Comparison of ENCODE assay signal across 7 mouse cellular contexts in the genomic region with DNA sequence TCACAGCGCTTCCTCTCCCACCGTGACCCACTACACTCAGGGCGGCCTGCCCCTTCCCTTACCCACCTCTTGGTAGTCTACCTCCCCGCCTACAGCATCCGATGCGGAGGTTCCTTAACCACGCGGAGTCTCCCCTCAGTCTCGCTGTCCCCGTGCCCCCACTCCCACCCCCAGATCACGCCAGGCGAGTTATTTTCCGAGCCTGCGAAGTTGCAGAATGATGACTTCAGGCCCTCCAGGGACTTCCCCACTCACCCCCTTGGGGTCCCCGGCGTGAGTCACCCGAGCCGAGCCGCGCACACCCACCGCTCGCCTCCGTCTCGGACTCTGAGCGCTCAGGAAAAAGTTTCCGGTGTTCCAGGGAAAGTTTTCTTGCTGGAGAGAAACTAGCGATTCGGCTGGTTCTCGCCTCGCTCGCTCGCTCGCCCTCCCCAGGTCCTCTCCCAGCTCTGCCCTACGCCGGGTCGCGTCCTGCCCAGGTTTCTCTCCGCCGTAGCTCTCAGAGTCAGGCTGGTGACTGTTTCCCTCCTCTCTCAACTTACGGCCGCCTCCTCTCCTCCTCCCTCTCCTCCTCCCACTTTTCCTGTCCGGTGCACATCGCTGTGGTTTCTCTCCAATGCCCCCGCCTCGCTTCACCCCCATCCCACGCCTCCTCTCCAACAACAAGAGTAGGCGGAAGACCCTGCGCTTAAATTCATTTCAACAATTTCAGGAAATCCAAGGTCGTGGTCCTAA.
A peak's percentile ranks its signal among the peaks of the same experiment; 100 is the strongest.
DNase-seq lines count a peak whose midpoint lies in the region; ATAC-seq and TF ChIP-seq lines count a peak whose summit lies in the region.

No protein-coding gene starts in this region.

- no peak overlapping the region for H3K27ac ChIP-seq in ES-E14 (ENCODE audit: insufficient read depth, low read depth, low read length, poor library complexity, severe bottlenecking)
- H3K27ac ChIP-seq in forebrain, postnatal 0 days (ENCODE audit: low read depth, low read length): 0 out of 2 replicates have a peak overlapping the region, but pooled peaks have one; percentile 5
- H3K27ac ChIP-seq in liver, embryonic 14.5 days: no peak overlapping the region

- no peaks in the 10 kb centered on the region for H3K4me1 ChIP-seq in ES-E14 (ENCODE audit: control insufficient read depth in 2 of 2, insufficient read depth in 2 of 2, low read length in 2 of 2, poor library complexity in 1 of 2)
- H3K4me1 ChIP-seq in forebrain, postnatal 0 days (ENCODE audit: insufficient read depth): 0 out of 2 replicates have a peak, but pooled peaks cover 5% of the 10 kb centered on the region
- 0 out of 4 replicates have a peak, but pooled peaks cover 0 to 3% of the 10 kb centered on the region in 2 experiments for H3K4me1 ChIP-seq in liver, embryonic 14.5 days (replicated peaks; ENCODE audit: control insufficient read depth in 2 of 2, insufficient read depth in 2 of 2, low read length in 1 of 2)

- peak; percentile 42 for DNase-seq in ES-E14 (ENCODE audit: low read depth, low spot score)
- DNase-seq in adrenal gland, postnatal 10 days: peak; percentile 51
- DNase-seq in forebrain, postnatal 0 days: no peak
- DNase-seq in induced T-regulatory cell, adult 2 months (ENCODE audit: low read depth): peak; percentile 54
- no peak for DNase-seq in liver, embryonic 14.5 days (ENCODE audit: low read depth in 3 of 3, low spot score in 3 of 3)
- peak; percentile 63 to 69 for DNase-seq in natural killer cell, adult 2 months (ENCODE audit: low spot score in 2 of 2)
- DNase-seq in thymus, postnatal 25 days: peak; percentile 23

- peaks cover 15% of the 10 kb centered on the region for H3K27me3 ChIP-seq in forebrain, postnatal 0 days (ENCODE audit: insufficient read depth, low read length)
- H3K27me3 ChIP-seq in liver, embryonic 14.5 days (ENCODE audit: control insufficient read depth, insufficient read depth, low read length): peaks cover 22% of the 10 kb centered on the region

- H3K4me2 ChIP-seq in forebrain, postnatal 0 days (ENCODE audit: low read depth): peak overlapping the region; percentile 88
- H3K4me2 ChIP-seq in liver, embryonic 14.5 days (ENCODE audit: low read depth): peak overlapping the region; percentile 59

- no peak for TF ChIP-seq EP300 in liver, embryonic 14.5 days (IDR thresholded peaks at IDR 0.05; ENCODE audit: low read depth)

- no peaks in the 10 kb centered on the region for H3K9me3 ChIP-seq in ES-E14 (ENCODE audit: control insufficient read depth, insufficient read depth, low read depth, low read length)
- no peaks in the 10 kb centered on the region for H3K9me3 ChIP-seq in forebrain, postnatal 0 days (ENCODE audit: low read length)
- H3K9me3 ChIP-seq in liver, embryonic 14.5 days (ENCODE audit: control insufficient read depth, low read length): no peaks in the 10 kb centered on the region

- in situ Hi-C loops in ES-E14 (cut with MboI; ENCODE audit: low sequenced_read_pairs in 2 of 2, unreplicated experiment in 2 of 2): no loop called here

- H3K9ac ChIP-seq in ES-E14 (ENCODE audit: insufficient read depth, low read depth, low read length, poor library complexity, severe bottlenecking): peak overlapping the region; percentile 68
- peak overlapping the region; percentile 40; the same call in 1 of the 2 replicates for H3K9ac ChIP-seq in forebrain, postnatal 0 days
- no peak overlapping the region; the same call in 1 of the 2 replicates for H3K9ac ChIP-seq in liver, embryonic 14.5 days (replicated peaks)

- peak; percentile 30; the same call in 1 of the 2 replicates for ATAC-seq in forebrain, postnatal 0 days
- ATAC-seq in liver, embryonic 14.5 days (ENCODE audit: insufficient read depth): peak; percentile 45

- TF ChIP-seq CTCF in forebrain, postnatal 0 days (IDR thresholded peaks at IDR 0.05; ENCODE audit: low read depth): no peak
- no peak for TF ChIP-seq CTCF in liver, embryonic 14.5 days (IDR thresholded peaks at IDR 0.05; ENCODE audit: low read depth)

- no peaks in the 10 kb centered on the region for H3K36me3 ChIP-seq in ES-E14 (ENCODE audit: control insufficient read depth, insufficient read depth, low read length, poor library complexity, severe bottlenecking)
- no peaks in the 10 kb centered on the region for H3K36me3 ChIP-seq in forebrain, postnatal 0 days (ENCODE audit: insufficient read depth)
- H3K36me3 ChIP-seq in liver, embryonic 14.5 days (replicated peaks; ENCODE audit: control insufficient read depth, insufficient read depth, low read depth): no peaks in the 10 kb centered on the region

- WGBS in forebrain, postnatal 0 days: under 1% methylated on average over 49 of the region's 49 CpGs
- WGBS in liver, embryonic 14.5 days (ENCODE audit: insufficient replicate concordance): under 1% methylated on average over 49 of the region's 49 CpGs

- peak overlapping the region; percentile 65 to 71 for H3K4me3 ChIP-seq in ES-E14 (ENCODE audit: insufficient read depth in 1 of 2, low read depth in 1 of 2, low read length in 2 of 2, poor library complexity in 1 of 2, severe bottlenecking in 1 of 2)
- peak overlapping the region; percentile 44 for H3K4me3 ChIP-seq in forebrain, postnatal 0 days (ENCODE audit: low read depth, low read length)
- H3K4me3 ChIP-seq in liver, embryonic 14.5 days (ENCODE audit: insufficient read depth in 1 of 2, low read depth in 2 of 2, low read length in 2 of 2): peak overlapping the region; percentile 50 to 59

TF ChIP-seq in ES-E14, 5 proteins besides CTCF, POLR2A, EP300 and RAD21:
- TF ChIP-seq ZNF384 (IDR thresholded peaks at IDR 0.05; ENCODE audit: low read depth, low read length): no peak
TF ChIP-seq in ES-E14: peak in this region for 0.

Comparison
In these comparisons a context has a peak if more than half of its experiments do, and no peak if none do; other contexts are left out.
1. DNase-seq: peak in ES-E14 (single experiment), adrenal gland, postnatal 10 days (single experiment), induced T-regulatory cell, adult 2 months (single experiment), natural killer cell, adult 2 months (2 of 2) and thymus, postnatal 25 days (single experiment); none in forebrain, postnatal 0 days (single experiment) and liver, embryonic 14.5 days (0 of 3).
2. Peak in every context shown above with its lines, with median percentiles within 50 percentile points of each other: H3K4me3 ChIP-seq.